Mouse (Mus musculus) macrophage (primary cell): ENCODE measurements at regions not wholly inside any gene's neighbourhood (a gene's known extent, or its start where the extent isn't known, plus 50 kb on each side); places are given as distances from the start of the nearest gene placed in this dataset.
A peak's percentile ranks its signal among the peaks of the same experiment; 100 is the strongest.

Source experiments
- H3K27ac ChIP-seq: fragments of 350-480 bp; formaldehyde crosslinking; 2 replicates; pipeline ENCODE4 v1.9.0; 2021
- H3K36me3 ChIP-seq: fragments of 350-480 bp; formaldehyde crosslinking; 2 replicates; pipeline ENCODE4 v1.9.0; 2021; ENCODE audit errors: inconsistent target
- H3K4me3 ChIP-seq: fragments of 350-480 bp; formaldehyde crosslinking; 2 replicates; pipeline ENCODE4 v1.9.0; 2021; ENCODE audit errors: inconsistent target
- H3K79me2 ChIP-seq: fragments of 350-480 bp; formaldehyde crosslinking; 2 replicates; pipeline ENCODE4 v1.9.0; 2021; ENCODE audit errors: inconsistent target
- WGBS: methylation state at CpG from one replicate; pipeline ENCODE4 v1.1.7; 2026; ENCODE audit warnings: inconsistent platforms; ENCODE audit not compliant: missing documents; 5-methylcytosine and 5-hydroxymethylcytosine counted together

GRCm38 (mm10) chr3:52188303-52188702, 79.8 kb upstream of the Foxo1 start:
- WGBS: 92% methylated on average over 6 of the region's 6 CpGs
- no peaks in the 10 kb centered on the region for H3K79me2 ChIP-seq
- no peak overlapping the region for H3K27ac ChIP-seq
- no peaks in the 10 kb centered on the region for H3K36me3 ChIP-seq
- H3K4me3 ChIP-seq: no peak overlapping the region

DNA sequence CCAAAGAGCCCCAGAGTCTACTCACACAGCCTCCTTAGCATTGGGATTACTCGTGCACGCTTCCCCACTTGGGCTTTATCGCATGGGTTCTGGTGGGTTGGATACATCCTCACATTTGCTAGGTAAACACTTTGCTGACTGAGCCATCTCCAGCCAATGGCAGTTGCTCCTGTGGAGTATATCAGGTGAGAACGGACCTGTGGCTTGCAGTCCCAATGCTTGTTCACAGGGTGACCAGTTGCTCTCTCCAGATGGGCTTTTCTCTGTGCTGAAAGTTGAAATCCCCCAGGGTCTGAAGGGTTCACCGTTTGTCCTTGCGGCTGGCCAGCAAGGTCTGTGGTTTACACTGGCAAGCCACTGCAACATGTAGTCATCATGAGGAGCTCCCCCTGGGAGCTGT, 79.1 kb upstream of the Foxo1 start:
- WGBS: 93% methylated on average over 6 of the region's 6 CpGs
- Histone ChIP-seq H3K27ac (no peak overlapping the region), H3K4me3 (no peak overlapping the region), H3K36me3 (no peaks in the 10 kb centered on the region), H3K79me2 (no peaks in the 10 kb centered on the region)

DNA sequence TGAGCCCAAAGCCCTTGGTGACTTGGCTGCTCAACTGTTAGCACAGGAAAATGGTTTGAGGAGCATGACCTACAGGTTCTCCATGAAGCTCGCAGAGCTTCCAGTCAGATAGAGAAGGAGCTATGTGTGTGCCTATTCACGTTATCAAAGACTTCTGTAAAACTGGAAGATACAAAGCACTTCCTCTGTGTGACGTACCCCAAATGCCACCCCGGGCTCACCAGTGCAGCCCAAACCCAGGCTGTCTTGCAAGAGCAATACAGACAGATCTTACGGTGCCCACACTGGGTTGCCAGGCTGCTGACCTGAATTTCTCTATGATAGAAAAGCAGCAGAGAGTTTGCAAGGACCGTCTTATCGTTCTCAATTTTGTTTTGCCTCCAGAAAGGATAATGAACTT, 78.1 kb upstream of the Foxo1 start:
- H3K27ac ChIP-seq: no peak overlapping the region
- H3K36me3 ChIP-seq: no peaks in the 10 kb centered on the region
- WGBS: 59% methylated on average over 7 of the region's 7 CpGs
- no peaks in the 10 kb centered on the region for H3K79me2 ChIP-seq
- no peak overlapping the region for H3K4me3 ChIP-seq

DNA sequence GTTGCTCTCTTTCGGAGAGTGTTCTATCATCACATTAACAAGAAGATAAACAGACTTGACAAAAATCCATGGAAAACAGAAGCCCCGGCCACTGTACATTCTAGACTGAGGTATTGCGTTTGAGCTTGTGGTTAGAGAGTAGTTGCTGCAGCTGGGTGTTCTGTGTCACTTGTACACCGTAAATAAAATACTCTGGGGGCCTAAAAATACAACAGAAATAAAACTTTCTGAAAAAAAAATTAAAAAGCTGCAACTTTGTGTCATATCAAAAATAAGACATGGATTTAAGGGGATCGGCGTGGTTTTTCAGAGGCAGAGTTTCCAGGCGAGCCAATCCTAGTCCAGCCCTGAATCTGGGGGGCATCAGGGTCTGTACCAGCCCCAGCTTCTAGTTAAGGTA, 75.1 kb upstream of the Foxo1 start:
- Histone ChIP-seq H3K27ac (no peak overlapping the region), H3K4me3 (no peak overlapping the region), H3K36me3 (no peaks in the 10 kb centered on the region), H3K79me2 (no peaks in the 10 kb centered on the region)
- WGBS: 81% methylated on average over 7 of the region's 7 CpGs

DNA sequence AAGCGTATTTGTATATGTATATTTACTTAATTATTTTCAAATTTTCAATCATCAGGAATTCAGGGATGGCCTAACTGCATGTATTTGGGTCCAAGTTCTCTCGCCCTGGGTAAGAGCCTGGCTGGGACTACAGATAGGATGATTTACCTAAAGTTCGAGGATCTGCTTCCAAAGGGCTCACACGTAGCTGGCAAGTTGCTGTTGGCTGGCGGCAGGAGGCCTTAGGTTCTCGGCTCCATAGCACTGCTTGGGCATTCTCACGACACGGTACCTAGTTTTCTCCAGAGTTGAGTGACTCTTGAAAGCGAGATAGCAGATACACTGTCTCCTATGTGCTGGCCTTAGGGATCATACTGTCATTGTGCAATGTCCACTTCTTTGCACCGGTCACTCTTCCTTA, 73.9 kb upstream of the Foxo1 start:
- WGBS: 92% methylated on average over 10 of the region's 10 CpGs
- Histone ChIP-seq H3K36me3 (no peaks in the 10 kb centered on the region), H3K79me2 (no peaks in the 10 kb centered on the region), H3K27ac (no peak overlapping the region), H3K4me3 (no peak overlapping the region)

GRCm38 (mm10) chr3:52195486-52195885, 72.7 kb upstream of the Foxo1 start:
- WGBS: 97% methylated on average over 3 of the region's 3 CpGs

DNA sequence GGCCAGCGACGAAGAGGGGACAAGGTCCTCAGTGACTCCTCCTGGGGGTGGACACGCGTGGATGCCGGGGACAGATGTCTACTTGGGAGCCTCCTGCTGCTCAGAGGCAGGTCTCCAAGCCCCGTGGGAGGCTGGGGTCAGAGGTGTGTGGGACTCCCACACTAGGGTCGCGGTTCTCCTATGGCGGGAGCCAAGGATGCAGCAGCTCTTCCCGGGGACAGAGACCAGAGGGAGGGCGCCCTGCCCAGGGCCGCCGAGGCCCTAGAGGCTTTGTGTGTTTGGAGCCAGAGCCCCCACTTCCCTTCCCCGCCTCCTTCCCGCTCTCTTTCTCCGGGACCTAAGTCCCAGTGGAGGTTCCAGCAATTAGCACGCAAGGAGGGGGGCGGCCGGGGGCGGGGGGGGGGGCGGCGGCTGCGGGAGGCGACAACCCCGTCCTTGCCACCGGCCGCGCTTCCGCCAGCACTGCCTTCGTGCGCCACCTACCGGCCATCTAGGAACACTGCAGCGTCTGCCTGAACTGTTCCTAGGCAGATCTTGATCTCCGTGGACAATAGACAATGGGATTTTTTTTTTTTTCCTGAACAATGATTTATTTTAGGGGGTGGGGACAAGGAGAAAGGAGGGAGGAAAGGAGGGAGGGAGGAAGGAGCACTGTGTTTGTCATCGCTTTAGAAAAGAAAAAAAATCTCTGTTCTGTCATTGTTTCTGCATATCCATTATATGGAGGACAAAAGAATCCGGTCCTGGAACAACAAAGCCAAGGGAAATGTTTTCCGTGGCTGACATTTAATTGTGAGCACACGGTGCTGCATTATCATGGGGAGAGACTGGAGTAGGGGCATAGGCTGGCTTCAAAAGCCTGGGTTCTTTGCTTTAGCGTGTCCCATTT, 71.8 kb upstream of the Foxo1 start:
- Histone ChIP-seq H3K4me3 (peak overlapping the region; percentile 16; the same call in 1 of the 2 replicates), H3K79me2 (no peaks in the 10 kb centered on the region), H3K27ac (no peak overlapping the region), H3K36me3 (no peaks in the 10 kb centered on the region)
- WGBS: 9% methylated on average over 31 of the region's 39 CpGs

More at GRCm38 (mm10) chr3:52195486-52195885, 72.7 kb upstream of the Foxo1 start:
- H3K27ac ChIP-seq: no peak overlapping the region
- no peaks in the 10 kb centered on the region for H3K36me3 ChIP-seq
- H3K4me3 ChIP-seq: no peak overlapping the region
- no peaks in the 10 kb centered on the region for H3K79me2 ChIP-seq

- Histone ChIP-seq H3K79me2 (no peaks in the 10 kb centered on the region), H3K27ac (no peak overlapping the region), H3K36me3 (no peaks in the 10 kb centered on the region), H3K4me3 (no peak overlapping the region)
- WGBS: 82% methylated on average over 2 of the region's 2 CpGs
Observed at GRCm38 (mm10) chr3:52196936-52197246, 71.2 kb upstream of the Foxo1 start.

- H3K36me3 ChIP-seq: no peaks in the 10 kb centered on the region
- 29% methylated on average over 23 of the region's 23 CpGs for WGBS
- H3K79me2 ChIP-seq: no peaks in the 10 kb centered on the region
- peak overlapping the region; percentile 74 for H3K27ac ChIP-seq
- peak overlapping the region; percentile 19 for H3K4me3 ChIP-seq
Observed at GRCm38 (mm10) chr3:52197982-52198750, 70.0 kb upstream of the Foxo1 start.

- Histone ChIP-seq H3K4me3 (peak overlapping the region; percentile 19), H3K79me2 (no peaks in the 10 kb centered on the region), H3K27ac (peak overlapping the region; percentile 74), H3K36me3 (no peaks in the 10 kb centered on the region)
- 22% methylated on average over 16 of the region's 17 CpGs for WGBS
Observed at GRCm38 (mm10) chr3:52198751-52199738, 69.1 kb upstream of the Foxo1 start.

GRCm38 (mm10) chr3:52200106-52200505, 68.0 kb upstream of the Foxo1 start:
- Histone ChIP-seq H3K36me3 (no peaks in the 10 kb centered on the region), H3K27ac (no peak overlapping the region), H3K79me2 (no peaks in the 10 kb centered on the region), H3K4me3 (no peak overlapping the region)
- 81% methylated on average over 3 of the region's 4 CpGs for WGBS

DNA sequence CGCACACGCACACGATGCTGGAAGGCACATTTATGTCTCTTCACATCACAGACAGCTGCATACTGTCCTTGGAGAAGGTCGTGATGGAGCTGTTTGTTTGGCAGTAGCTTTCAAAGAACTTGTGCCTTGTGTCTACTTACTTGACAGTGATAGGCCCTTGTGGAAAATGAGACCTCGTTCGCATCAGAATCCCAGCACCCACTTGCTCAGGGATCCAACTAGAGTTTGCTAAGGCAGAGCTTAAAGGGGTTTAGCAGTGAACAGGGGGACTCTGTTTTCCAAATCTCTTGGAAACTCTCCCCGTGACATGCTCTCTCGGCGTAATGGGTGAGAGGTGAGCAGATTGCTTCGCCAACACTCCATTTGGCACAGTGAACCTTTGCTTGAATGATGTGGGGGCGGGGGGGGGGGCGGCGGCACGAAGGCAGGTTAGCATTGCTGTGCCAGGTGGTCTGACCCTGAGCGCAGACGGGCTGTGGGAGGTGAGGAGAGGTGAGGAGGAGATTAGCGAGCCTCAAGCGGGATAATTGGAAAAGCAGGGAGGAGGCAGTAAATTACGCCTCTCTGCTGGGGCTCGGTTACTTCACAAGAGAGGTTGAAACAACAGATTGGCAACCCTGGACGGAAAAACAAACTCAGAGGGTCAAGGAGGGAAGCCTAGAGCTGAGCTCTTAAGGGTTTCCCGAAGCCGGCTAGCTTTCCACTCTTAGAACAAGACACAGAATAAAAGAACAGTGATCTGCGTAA, 57.4 kb upstream of the Foxo1 start:
- Histone ChIP-seq H3K27ac (no peak overlapping the region), H3K36me3 (no peaks in the 10 kb centered on the region), H3K79me2 (no peaks in the 10 kb centered on the region), H3K4me3 (no peak overlapping the region)
- WGBS: 54% methylated on average over 23 of the region's 24 CpGs

GRCm38 (mm10) chr3:52211303-52211695, 56.8 kb upstream of the Foxo1 start:
- H3K4me3 ChIP-seq: no peak overlapping the region
- 42% methylated on average over 6 of the region's 6 CpGs for WGBS
- H3K27ac ChIP-seq: no peak overlapping the region
- no peaks in the 10 kb centered on the region for H3K36me3 ChIP-seq
- no peaks in the 10 kb centered on the region for H3K79me2 ChIP-seq

DNA sequence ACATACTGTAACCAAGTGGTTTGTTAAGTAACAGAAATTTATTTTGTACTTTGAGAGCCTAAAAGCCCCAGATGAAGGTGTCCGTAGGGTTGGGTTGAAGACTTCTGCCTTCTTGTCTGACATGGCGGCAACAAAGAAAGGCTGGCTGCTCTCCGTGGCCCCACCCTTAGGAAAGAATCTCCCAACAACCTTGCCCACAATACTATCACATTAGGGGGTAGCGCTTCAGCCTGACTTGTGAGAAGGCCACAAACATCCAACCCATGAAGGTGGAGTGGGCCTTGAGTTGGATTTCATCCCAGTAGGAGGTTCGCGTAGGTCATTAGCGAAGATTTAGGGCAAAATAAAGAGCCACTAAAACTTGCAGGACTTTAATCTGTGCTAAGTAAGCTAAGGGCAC, 54.0 kb upstream of the Foxo1 start:
- H3K27ac ChIP-seq: no peak overlapping the region
- H3K4me3 ChIP-seq: no peak overlapping the region
- H3K79me2 ChIP-seq: no peaks in the 10 kb centered on the region
- 94% methylated on average over 7 of the region's 7 CpGs for WGBS
- H3K36me3 ChIP-seq: no peaks in the 10 kb centered on the region
